Mouse (Mus musculus) spleen, adult 2 months (tissue): ENCODE results near the gene E330034G19Rik. TPM values are rescaled to one million over a fixed set of nuclear protein-coding genes. Genes with fewer than 3 reads are reported as not detected.

Experiments used
- DNase-seq, 2 experiments: peaks; one replicate each; pipeline versions ENCODE4 v3.0.0 to v3.0.0-alpha.2; 2012 to 2021; ENCODE audit warnings: low spot score in 2 of 2, low read depth in 1 of 2
- H3K27ac ChIP-seq: fragments of 200-500 bp; 2 replicates; pipeline ENCODE4 v1.5.1; 2012; ENCODE audit warnings: low read length, inconsistent platforms; ENCODE audit not compliant: insufficient read depth
- H3K27me3 ChIP-seq: fragments of 200-500 bp; 2 replicates; pipeline ENCODE4 v1.6.1; 2012; ENCODE audit warnings: mild to moderate bottlenecking, moderate library complexity, low read length, inconsistent platforms; ENCODE audit not compliant: control insufficient read depth, insufficient read depth
- H3K36me3 ChIP-seq: fragments of 200-500 bp; 2 replicates; pipeline ENCODE4 v1.6.1; 2012; ENCODE audit warnings: mild to moderate bottlenecking, low read length, inconsistent platforms; ENCODE audit not compliant: control insufficient read depth, insufficient read depth
- H3K4me1 ChIP-seq: fragments of 200-500 bp; 2 replicates; pipeline ENCODE4 v1.6.1; 2011; ENCODE audit warnings: inconsistent platforms; ENCODE audit not compliant: control insufficient read depth, insufficient read depth, insufficient read length
- H3K4me3 ChIP-seq: fragments of 200-500 bp; 2 replicates; pipeline ENCODE4 v1.5.1; 2011; ENCODE audit warnings: mild to moderate bottlenecking, inconsistent platforms; ENCODE audit not compliant: insufficient read depth, insufficient read length; ENCODE audit errors: extremely low read depth
- CTCF ChIP-seq: fragments of 200-500 bp; IDR thresholded peaks from 2 replicates; pipeline ENCODE4 v1.5.1; 2011; ENCODE audit warnings: mild to moderate bottlenecking, inconsistent platforms; ENCODE audit not compliant: insufficient read depth, insufficient read length, insufficient replicate concordance; ENCODE audit errors: extremely low read depth
- POLR2A ChIP-seq: fragments of 200-500 bp; IDR thresholded peaks from 2 replicates; pipeline ENCODE4 v1.6.1; 2011; ENCODE audit warnings: low read depth, low read length, inconsistent platforms
- WGBS: fragments of 180-500 bp; shearing (Covaris S2); methylation state at CpG from one replicate; pipeline ENCODE4 v1.1.7; 2018; 5-methylcytosine and 5-hydroxymethylcytosine counted together
- polyA plus RNA-seq: library from polyadenylated mRNA; depleted of rRNA; stranded (reverse); fragments of >200 nt; gene quantifications from 2 replicates; pipeline ENCODE4 v1.2.3, GENCODE M21; 2012

The E330034G19Rik gene
- polyA plus RNA-seq, 1 experiment: not detected

GRCm38 (mm10) chr14:24255956-24256355 is 37.1 kb upstream of the E330034G19Rik start:
- TF ChIP-seq CTCF (no peak), POLR2A (no peak)
- H3K27ac ChIP-seq: no peak overlapping the region
- no peaks in the 10 kb centered on the region for H3K4me1 ChIP-seq
- no peaks in the 10 kb centered on the region for H3K36me3 ChIP-seq
- no peaks in the 10 kb centered on the region for H3K27me3 ChIP-seq
- DNase-seq: no peak
- 56% methylated on average over 2 of the region's 2 CpGs for WGBS
- no peak overlapping the region for H3K4me3 ChIP-seq

GRCm38 (mm10) chr14:24260391-24260790 is 32.6 kb upstream of the E330034G19Rik start:
- no peak overlapping the region for H3K27ac ChIP-seq
- WGBS: 72% methylated on average over 4 of the region's 4 CpGs
- TF ChIP-seq CTCF (no peak), POLR2A (no peak)
- H3K36me3 ChIP-seq: no peaks in the 10 kb centered on the region
- H3K4me3 ChIP-seq: no peak overlapping the region
- no peak for DNase-seq
- H3K4me1 ChIP-seq: no peaks in the 10 kb centered on the region
- H3K27me3 ChIP-seq: no peaks in the 10 kb centered on the region

GRCm38 (mm10) chr14:24262382-24262781 is 30.6 kb upstream of the E330034G19Rik start:
- H3K4me3 ChIP-seq: no peak overlapping the region
- DNase-seq: no peak
- H3K36me3 ChIP-seq: no peaks in the 10 kb centered on the region
- WGBS: 79% methylated on average over 6 of the region's 6 CpGs
- H3K27ac ChIP-seq: no peak overlapping the region
- TF ChIP-seq POLR2A: no peak
- no peak for TF ChIP-seq CTCF
- H3K4me1 ChIP-seq: no peaks in the 10 kb centered on the region
- H3K27me3 ChIP-seq: no peaks in the 10 kb centered on the region

- TF ChIP-seq POLR2A (no peak), CTCF (no peak)
- 75% methylated on average over 2 of the region's 2 CpGs for WGBS
Observed at GRCm38 (mm10) chr14:24262915-24263314, 30.1 kb upstream of the E330034G19Rik start.

GRCm38 (mm10) chr14:24269571-24269970 is 23.4 kb upstream of the E330034G19Rik start:
- no peaks in the 10 kb centered on the region for H3K4me1 ChIP-seq
- DNase-seq: no peak
- H3K27me3 ChIP-seq: no peaks in the 10 kb centered on the region
- TF ChIP-seq POLR2A (no peak), CTCF (no peak)
- H3K4me3 ChIP-seq: no peak overlapping the region
- WGBS: 74% methylated on average over 1 of the region's 1 CpGs
- no peak overlapping the region for H3K27ac ChIP-seq
- no peaks in the 10 kb centered on the region for H3K36me3 ChIP-seq

More at GRCm38 (mm10) chr14:24262915-24263314, 30.1 kb upstream of the E330034G19Rik start:
- no peak for DNase-seq
- Histone ChIP-seq H3K27me3 (no peaks in the 10 kb centered on the region), H3K36me3 (no peaks in the 10 kb centered on the region), H3K4me1 (no peaks in the 10 kb centered on the region), H3K27ac (no peak overlapping the region), H3K4me3 (no peak overlapping the region)

GRCm38 (mm10) chr14:24273575-24273974 is 19.4 kb upstream of the E330034G19Rik start:
- no peak overlapping the region for H3K27ac ChIP-seq
- no peak for DNase-seq

GRCm38 (mm10) chr14:24275534-24275933 is 17.5 kb upstream of the E330034G19Rik start:
- Histone ChIP-seq H3K4me3 (no peak overlapping the region), H3K36me3 (no peaks in the 10 kb centered on the region), H3K4me1 (no peaks in the 10 kb centered on the region), H3K27me3 (no peaks in the 10 kb centered on the region), H3K27ac (no peak overlapping the region)
- TF ChIP-seq CTCF: no peak
- no peak for TF ChIP-seq POLR2A
- WGBS: 54% methylated on average over 2 of the region's 2 CpGs
- no peak for DNase-seq

More at GRCm38 (mm10) chr14:24273575-24273974, 19.4 kb upstream of the E330034G19Rik start:
- Histone ChIP-seq H3K4me1 (no peaks in the 10 kb centered on the region), H3K4me3 (no peak overlapping the region), H3K36me3 (no peaks in the 10 kb centered on the region), H3K27me3 (no peaks in the 10 kb centered on the region)
- no peak for TF ChIP-seq CTCF
- no peak for TF ChIP-seq POLR2A
- WGBS: 68% methylated on average over 2 of the region's 2 CpGs
